Mouse (Mus musculus) spleen, adult 2 months (tissue): ENCODE results near the gene Csrp1. TPM values are rescaled to one million over a fixed set of nuclear protein-coding genes. Genes with fewer than 3 reads are reported as not detected.

Source experiments
- DNase-seq, 2 experiments: peaks; one replicate each; pipeline versions ENCODE4 v3.0.0 to v3.0.0-alpha.2; 2012 to 2021; ENCODE audit warnings: low spot score in 2 of 2, low read depth in 1 of 2
- H3K27ac ChIP-seq: fragments of 200-500 bp; 2 replicates; pipeline ENCODE4 v1.5.1; 2012; ENCODE audit warnings: low read length, inconsistent platforms; ENCODE audit not compliant: insufficient read depth
- H3K27me3 ChIP-seq: fragments of 200-500 bp; 2 replicates; pipeline ENCODE4 v1.6.1; 2012; ENCODE audit warnings: mild to moderate bottlenecking, moderate library complexity, low read length, inconsistent platforms; ENCODE audit not compliant: control insufficient read depth, insufficient read depth
- H3K36me3 ChIP-seq: fragments of 200-500 bp; 2 replicates; pipeline ENCODE4 v1.6.1; 2012; ENCODE audit warnings: mild to moderate bottlenecking, low read length, inconsistent platforms; ENCODE audit not compliant: control insufficient read depth, insufficient read depth
- H3K4me1 ChIP-seq: fragments of 200-500 bp; 2 replicates; pipeline ENCODE4 v1.6.1; 2011; ENCODE audit warnings: inconsistent platforms; ENCODE audit not compliant: control insufficient read depth, insufficient read depth, insufficient read length
- H3K4me3 ChIP-seq: fragments of 200-500 bp; 2 replicates; pipeline ENCODE4 v1.5.1; 2011; ENCODE audit warnings: mild to moderate bottlenecking, inconsistent platforms; ENCODE audit not compliant: insufficient read depth, insufficient read length; ENCODE audit errors: extremely low read depth
- CTCF ChIP-seq: fragments of 200-500 bp; IDR thresholded peaks from 2 replicates; pipeline ENCODE4 v1.5.1; 2011; ENCODE audit warnings: mild to moderate bottlenecking, inconsistent platforms; ENCODE audit not compliant: insufficient read depth, insufficient read length, insufficient replicate concordance; ENCODE audit errors: extremely low read depth
- POLR2A ChIP-seq: fragments of 200-500 bp; IDR thresholded peaks from 2 replicates; pipeline ENCODE4 v1.6.1; 2011; ENCODE audit warnings: low read depth, low read length, inconsistent platforms
- WGBS: fragments of 180-500 bp; shearing (Covaris S2); methylation state at CpG from one replicate; pipeline ENCODE4 v1.1.7; 2018; 5-methylcytosine and 5-hydroxymethylcytosine counted together
- polyA plus RNA-seq: library from polyadenylated mRNA; depleted of rRNA; stranded (reverse); fragments of >200 nt; gene quantifications from 2 replicates; pipeline ENCODE4 v1.2.3, GENCODE M21; 2012

The Csrp1 gene
- polyA plus RNA-seq, 1 experiment, result 174 TPM

- Histone ChIP-seq H3K27ac (no peak overlapping the region), H3K27me3 (no peaks in the 10 kb centered on the region), H3K36me3 (no peaks in the 10 kb centered on the region), H3K4me3 (no peak overlapping the region), H3K4me1 (no peaks in the 10 kb centered on the region)
- WGBS, result 90% methylated on average over 10 of the region's 10 CpGs
- no peak for TF ChIP-seq POLR2A
- TF ChIP-seq CTCF, result no peak
- DNase-seq, result no peak
These were observed 63.0 kb downstream of the Csrp1 start for GRCm38 (mm10) chr1:135782816-135783215.

GRCm38 (mm10) chr1:135787799-135788198 lies 67.9 kb downstream of the Csrp1 start:
- Histone ChIP-seq H3K36me3 (no peaks in the 10 kb centered on the region), H3K4me1 (peaks cover 4% of the 10 kb centered on the region; the same call in 1 of the 2 replicates), H3K4me3 (no peak overlapping the region), H3K27ac (no peak overlapping the region), H3K27me3 (no peaks in the 10 kb centered on the region)
- TF ChIP-seq CTCF (peak; percentile 40; the same call in 1 of the 2 replicates), POLR2A (no peak)
- peak; percentile 62 to 65 for DNase-seq
- WGBS, result 61% methylated on average over 3 of the region's 3 CpGs

GRCm38 (mm10) chr1:135788708-135789107 lies 68.8 kb downstream of the Csrp1 start:
- TF ChIP-seq CTCF, result no peak
- TF ChIP-seq POLR2A, result no peak
- Histone ChIP-seq H3K4me1 (peaks cover 8% of the 10 kb centered on the region; the same call in 1 of the 2 replicates), H3K27me3 (no peaks in the 10 kb centered on the region), H3K36me3 (no peaks in the 10 kb centered on the region), H3K4me3 (no peak overlapping the region), H3K27ac (no peak overlapping the region)
- WGBS, result 15% methylated on average over 10 of the region's 10 CpGs
- peak in 1 of 2 experiments; percentile 22 for DNase-seq

- TF ChIP-seq CTCF, result peak; percentile 72; the same call in 1 of the 2 replicates
- TF ChIP-seq POLR2A, result no peak
- Histone ChIP-seq H3K27ac (no peak overlapping the region), H3K4me3 (no peak overlapping the region), H3K36me3 (no peaks in the 10 kb centered on the region), H3K4me1 (peaks cover 10% of the 10 kb centered on the region; the same call in 1 of the 2 replicates), H3K27me3 (no peaks in the 10 kb centered on the region)
- WGBS, result 26% methylated on average over 5 of the region's 5 CpGs
- peak; percentile 48 to 69 for DNase-seq
These were observed 70.0 kb downstream of the Csrp1 start for GRCm38 (mm10) chr1:135789815-135790214.

- 0 out of 2 replicates have a peak, but pooled peaks cover 2% of the 10 kb centered on the region for H3K27me3 ChIP-seq
- 77% methylated on average over 13 of the region's 13 CpGs for WGBS
These were observed 72.5 kb downstream of the Csrp1 start for GRCm38 (mm10) chr1:135792143-135792939.

GRCm38 (mm10) chr1:135793370-135794215 lies 73.7 kb downstream of the Csrp1 start:
- H3K4me3 ChIP-seq, result peak overlapping the region; percentile 50
- H3K27ac ChIP-seq, result no peak overlapping the region
- H3K4me1 ChIP-seq, result peaks cover 8% of the 10 kb centered on the region; the same call in 1 of the 2 replicates
- TF ChIP-seq CTCF (no peak), POLR2A (no peak)
- H3K27me3 ChIP-seq, result 0 out of 2 replicates have a peak, but pooled peaks cover 2% of the 10 kb centered on the region
- 25% methylated on average over 27 of the region's 27 CpGs for WGBS
- no peaks in the 10 kb centered on the region for H3K36me3 ChIP-seq
- peak in 1 of 2 experiments; percentile 34 for DNase-seq

More at GRCm38 (mm10) chr1:135792143-135792939, 72.5 kb downstream of the Csrp1 start:
- H3K4me3 ChIP-seq, result no peak overlapping the region
- no peak overlapping the region for H3K27ac ChIP-seq
- no peak for TF ChIP-seq CTCF
- no peak for TF ChIP-seq POLR2A
- no peaks in the 10 kb centered on the region for H3K36me3 ChIP-seq
- H3K4me1 ChIP-seq, result peaks cover 10% of the 10 kb centered on the region; the same call in 1 of the 2 replicates
- no peak for DNase-seq
